Mouse (Mus musculus) ES-E14 (cell line): ENCODE measurements around the gene Tubg1. TPM values are rescaled to one million over a fixed set of nuclear protein-coding genes. Genes with fewer than 3 reads are reported as not detected.

Experiments used
- DNase-seq: peaks from one replicate; pipeline ENCODE4 v3.0.0-alpha.2; 2013; ENCODE audit warnings: low read depth, low spot score
- H3K27ac ChIP-seq: 2 replicates; pipeline ENCODE4 v1.5.1; 2012; ENCODE audit warnings: low read depth, mild to moderate bottlenecking, low read length, moderate library complexity, mixed read lengths; ENCODE audit not compliant: poor library complexity, insufficient read depth, severe bottlenecking
- H3K36me3 ChIP-seq: 2 replicates; pipeline ENCODE4 v1.6.1; 2012; ENCODE audit warnings: mild to moderate bottlenecking, low read length, moderate library complexity, mixed read lengths; ENCODE audit not compliant: control insufficient read depth, poor library complexity, insufficient read depth, severe bottlenecking
- H3K4me1 ChIP-seq, 2 experiments: fragments of 150-350 bp in 1 of 2; sonication (generic) in 1 of 2; 2 replicates each; pipeline ENCODE4 v1.6.1; 2012; ENCODE audit warnings: low read length in 2 of 2, mild to moderate bottlenecking in 1 of 2, mixed read lengths in 1 of 2; ENCODE audit not compliant: control insufficient read depth in 2 of 2, insufficient read depth in 2 of 2, poor library complexity in 1 of 2
- H3K4me3 ChIP-seq, 2 experiments: fragments of 150-350 bp in 1 of 2; sonication (generic) in 1 of 2; 2 replicates each; pipeline ENCODE4 v1.5.1; 2012; ENCODE audit warnings: low read length in 2 of 2, low read depth in 1 of 2, mild to moderate bottlenecking in 1 of 2, mixed read lengths in 1 of 2; ENCODE audit not compliant: insufficient read depth in 1 of 2, poor library complexity in 1 of 2, severe bottlenecking in 1 of 2
- H3K9ac ChIP-seq: 2 replicates; pipeline ENCODE4 v1.6.1; 2012; ENCODE audit warnings: low read depth, mild to moderate bottlenecking, low read length, mixed read lengths; ENCODE audit not compliant: poor library complexity, insufficient read depth, severe bottlenecking
- H3K9me3 ChIP-seq: fragments of 150-350 bp; sonication (generic); 2 replicates; pipeline ENCODE4 v1.6.1; 2012; ENCODE audit warnings: low read depth, mild to moderate bottlenecking, low read length; ENCODE audit not compliant: control insufficient read depth, insufficient read depth
- CHD2 ChIP-seq: IDR thresholded peaks from 2 replicates; pipeline ENCODE4 v1.6.1; 2014; ENCODE audit warnings: mild to moderate bottlenecking, low read depth, low read length, inconsistent platforms
- HCFC1 ChIP-seq: IDR thresholded peaks from 2 replicates; pipeline ENCODE4 v1.6.1; 2012; ENCODE audit warnings: low read length, inconsistent platforms, borderline replicate concordance; ENCODE audit not compliant: insufficient read depth
- MAFK ChIP-seq: IDR thresholded peaks from 2 replicates; pipeline ENCODE4 v1.6.1; 2014; ENCODE audit warnings: mild to moderate bottlenecking, low read depth, low read length, inconsistent platforms; ENCODE audit not compliant: insufficient read depth
- ZC3H11A ChIP-seq: IDR thresholded peaks from 2 replicates; pipeline ENCODE4 v1.6.1; 2012; ENCODE audit warnings: low read depth, mild to moderate bottlenecking, inconsistent platforms, low read length, borderline replicate concordance
- ZNF384 ChIP-seq: IDR thresholded peaks from 2 replicates; pipeline ENCODE4 v1.6.1; 2012; ENCODE audit warnings: low read depth, low read length, inconsistent platforms
- in situ Hi-C, 2 experiments: fragments of 600-800 bp; cut with MboI; formaldehyde crosslinking; loops; one replicate each; pipeline ENCODE4 v1.15.1; 2025; ENCODE audit warnings: low sequenced_read_pairs in 2 of 2, inconsistent platforms in 1 of 2; ENCODE audit not compliant: unreplicated experiment in 2 of 2
- total RNA-seq: library from RNA; depleted of rRNA; stranded (reverse); fragments of 300-350 nt; gene quantifications from 2 replicates; pipeline ENCODE4 v1.2.3, GENCODE M21; 2012

Tubg1 gene
- total RNA-seq, 1 experiment = 38.6 TPM

GRCm38 (mm10) chr11:101167963-101168300, 48.2 kb downstream of the Tubg1 start:
- in situ Hi-C loops = no loop called here
- Histone ChIP-seq H3K9ac (no peak overlapping the region), H3K27ac (no peak overlapping the region), H3K4me1 (peaks cover 0 to 11% of the 10 kb centered on the region in 2 experiments; a peak in 2 of 4 replicates), H3K36me3 (peaks cover 2% of the 10 kb centered on the region; the same call in 1 of the 2 replicates), H3K9me3 (no peaks in the 10 kb centered on the region), H3K4me3 (no peak overlapping the region)
- no peak for DNase-seq
- TF ChIP-seq HCFC1 (no peak), MAFK (no peak), ZC3H11A (no peak)

GRCm38 (mm10) chr11:101168301-101168980, 48.7 kb downstream of the Tubg1 start:
- H3K4me3 ChIP-seq = no peak overlapping the region
- in situ Hi-C loops = no loop called here
- TF ChIP-seq CHD2 (no peak), ZNF384 (no peak), MAFK (no peak), HCFC1 (no peak), ZC3H11A (no peak)
- H3K9me3 ChIP-seq = no peaks in the 10 kb centered on the region
- no peak overlapping the region for H3K27ac ChIP-seq
- no peak overlapping the region for H3K9ac ChIP-seq
- peaks cover 0 to 10% of the 10 kb centered on the region in 2 experiments; a peak in 2 of 4 replicates for H3K4me1 ChIP-seq
- no peak for DNase-seq
- H3K36me3 ChIP-seq = peaks cover 2% of the 10 kb centered on the region; the same call in 1 of the 2 replicates

- peaks cover 0 to 7% of the 10 kb centered on the region in 2 experiments; a peak in 1 of 4 replicates for H3K4me1 ChIP-seq
Observed at GRCm38 (mm10) chr11:101169301-101170107, 49.8 kb downstream of the Tubg1 start.

DNA sequence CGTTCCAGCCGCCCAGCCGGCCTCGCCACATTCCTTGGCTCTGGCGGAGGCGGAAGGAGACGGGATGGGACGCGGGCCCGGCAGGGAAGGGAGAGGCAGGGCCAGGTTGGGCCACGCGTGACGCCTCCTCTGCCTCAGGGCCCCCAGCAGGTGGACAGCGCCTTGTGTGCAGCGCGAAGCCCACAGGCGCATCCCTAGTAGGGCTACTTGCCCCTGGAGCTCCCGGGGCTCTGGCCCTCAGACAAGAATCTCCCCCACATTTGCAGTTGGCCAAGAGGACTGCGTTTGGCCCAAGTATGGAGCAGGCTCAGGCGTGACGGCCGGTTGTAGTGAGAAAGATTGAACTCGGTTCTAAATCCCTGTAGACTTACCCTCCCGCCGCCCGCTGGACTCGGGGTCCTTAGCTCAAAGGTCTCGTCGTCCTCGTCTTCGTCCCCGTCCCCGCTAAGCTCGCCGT, 50.6 kb downstream of the Tubg1 start, which contains the start of gene Cntnap1:
TSS of gene Cntnap1 (plus strand) at position 170 of the 457 bp plus-strand sequence.
- H3K9me3 ChIP-seq = no peaks in the 10 kb centered on the region
- no peak within 1 kb of the TSS for H3K27ac ChIP-seq
- H3K36me3 ChIP-seq = peaks cover 2% of the 10 kb centered on the region; the same call in 1 of the 2 replicates
- DNase-seq = no peak
- peak within 1 kb of the TSS; percentile 67 for H3K9ac ChIP-seq
- TF ChIP-seq HCFC1 (no peak), ZNF384 (no peak), CHD2 (no peak), ZC3H11A (no peak), MAFK (no peak)
- peak within 1 kb of the TSS; percentile 78 to 96 for H3K4me3 ChIP-seq
- in situ Hi-C loops = no loop called here
- H3K4me1 ChIP-seq = peaks cover 0 to 7% of the 10 kb centered on the region in 2 experiments; a peak in 1 of 4 replicates

More at GRCm38 (mm10) chr11:101169301-101170107, 49.8 kb downstream of the Tubg1 start:
- Histone ChIP-seq H3K36me3 (peaks cover 2% of the 10 kb centered on the region; the same call in 1 of the 2 replicates), H3K4me3 (peak overlapping the region; percentile 78 to 96; a peak in 3 of 4 replicates), H3K27ac (no peak overlapping the region), H3K9me3 (no peaks in the 10 kb centered on the region), H3K9ac (no peak overlapping the region)
- TF ChIP-seq MAFK (no peak), ZC3H11A (no peak), HCFC1 (no peak), ZNF384 (no peak), CHD2 (no peak)
- no peak for DNase-seq
- in situ Hi-C loops = no loop called here
